Mouse (Mus musculus) ES-E14 (cell line): ENCODE results near the gene Shank3. TPM values are rescaled to one million over a fixed set of nuclear protein-coding genes. Genes with fewer than 3 reads are reported as not detected.

ENCODE experiments used
- DNase-seq: peaks from one replicate; pipeline ENCODE4 v3.0.0-alpha.2; 2013; ENCODE audit warnings: low read depth, low spot score
- H3K27ac ChIP-seq: 2 replicates; pipeline ENCODE4 v1.5.1; 2012; ENCODE audit warnings: low read depth, mild to moderate bottlenecking, low read length, moderate library complexity, mixed read lengths; ENCODE audit not compliant: poor library complexity, insufficient read depth, severe bottlenecking
- H3K36me3 ChIP-seq: 2 replicates; pipeline ENCODE4 v1.6.1; 2012; ENCODE audit warnings: mild to moderate bottlenecking, low read length, moderate library complexity, mixed read lengths; ENCODE audit not compliant: control insufficient read depth, poor library complexity, insufficient read depth, severe bottlenecking
- H3K4me1 ChIP-seq, 2 experiments: fragments of 150-350 bp in 1 of 2; sonication (generic) in 1 of 2; 2 replicates each; pipeline ENCODE4 v1.6.1; 2012; ENCODE audit warnings: low read length in 2 of 2, mild to moderate bottlenecking in 1 of 2, mixed read lengths in 1 of 2; ENCODE audit not compliant: control insufficient read depth in 2 of 2, insufficient read depth in 2 of 2, poor library complexity in 1 of 2
- H3K4me3 ChIP-seq, 2 experiments: fragments of 150-350 bp in 1 of 2; sonication (generic) in 1 of 2; 2 replicates each; pipeline ENCODE4 v1.5.1; 2012; ENCODE audit warnings: low read length in 2 of 2, low read depth in 1 of 2, mild to moderate bottlenecking in 1 of 2, mixed read lengths in 1 of 2; ENCODE audit not compliant: insufficient read depth in 1 of 2, poor library complexity in 1 of 2, severe bottlenecking in 1 of 2
- H3K9ac ChIP-seq: 2 replicates; pipeline ENCODE4 v1.6.1; 2012; ENCODE audit warnings: low read depth, mild to moderate bottlenecking, low read length, mixed read lengths; ENCODE audit not compliant: poor library complexity, insufficient read depth, severe bottlenecking
- H3K9me3 ChIP-seq: fragments of 150-350 bp; sonication (generic); 2 replicates; pipeline ENCODE4 v1.6.1; 2012; ENCODE audit warnings: low read depth, mild to moderate bottlenecking, low read length; ENCODE audit not compliant: control insufficient read depth, insufficient read depth
- CHD2 ChIP-seq: IDR thresholded peaks from 2 replicates; pipeline ENCODE4 v1.6.1; 2014; ENCODE audit warnings: mild to moderate bottlenecking, low read depth, low read length, inconsistent platforms
- HCFC1 ChIP-seq: IDR thresholded peaks from 2 replicates; pipeline ENCODE4 v1.6.1; 2012; ENCODE audit warnings: low read length, inconsistent platforms, borderline replicate concordance; ENCODE audit not compliant: insufficient read depth
- MAFK ChIP-seq: IDR thresholded peaks from 2 replicates; pipeline ENCODE4 v1.6.1; 2014; ENCODE audit warnings: mild to moderate bottlenecking, low read depth, low read length, inconsistent platforms; ENCODE audit not compliant: insufficient read depth
- ZC3H11A ChIP-seq: IDR thresholded peaks from 2 replicates; pipeline ENCODE4 v1.6.1; 2012; ENCODE audit warnings: low read depth, mild to moderate bottlenecking, inconsistent platforms, low read length, borderline replicate concordance
- ZNF384 ChIP-seq: IDR thresholded peaks from 2 replicates; pipeline ENCODE4 v1.6.1; 2012; ENCODE audit warnings: low read depth, low read length, inconsistent platforms
- in situ Hi-C, 2 experiments: fragments of 600-800 bp; cut with MboI; formaldehyde crosslinking; loops; one replicate each; pipeline ENCODE4 v1.15.1; 2025; ENCODE audit warnings: low sequenced_read_pairs in 2 of 2, inconsistent platforms in 1 of 2; ENCODE audit not compliant: unreplicated experiment in 2 of 2
- total RNA-seq: library from RNA; depleted of rRNA; stranded (reverse); fragments of 300-350 nt; gene quantifications from 2 replicates; pipeline ENCODE4 v1.2.3, GENCODE M21; 2012

Gene Shank3
- total RNA-seq, 1 experiment: 6.7 TPM

DNA sequence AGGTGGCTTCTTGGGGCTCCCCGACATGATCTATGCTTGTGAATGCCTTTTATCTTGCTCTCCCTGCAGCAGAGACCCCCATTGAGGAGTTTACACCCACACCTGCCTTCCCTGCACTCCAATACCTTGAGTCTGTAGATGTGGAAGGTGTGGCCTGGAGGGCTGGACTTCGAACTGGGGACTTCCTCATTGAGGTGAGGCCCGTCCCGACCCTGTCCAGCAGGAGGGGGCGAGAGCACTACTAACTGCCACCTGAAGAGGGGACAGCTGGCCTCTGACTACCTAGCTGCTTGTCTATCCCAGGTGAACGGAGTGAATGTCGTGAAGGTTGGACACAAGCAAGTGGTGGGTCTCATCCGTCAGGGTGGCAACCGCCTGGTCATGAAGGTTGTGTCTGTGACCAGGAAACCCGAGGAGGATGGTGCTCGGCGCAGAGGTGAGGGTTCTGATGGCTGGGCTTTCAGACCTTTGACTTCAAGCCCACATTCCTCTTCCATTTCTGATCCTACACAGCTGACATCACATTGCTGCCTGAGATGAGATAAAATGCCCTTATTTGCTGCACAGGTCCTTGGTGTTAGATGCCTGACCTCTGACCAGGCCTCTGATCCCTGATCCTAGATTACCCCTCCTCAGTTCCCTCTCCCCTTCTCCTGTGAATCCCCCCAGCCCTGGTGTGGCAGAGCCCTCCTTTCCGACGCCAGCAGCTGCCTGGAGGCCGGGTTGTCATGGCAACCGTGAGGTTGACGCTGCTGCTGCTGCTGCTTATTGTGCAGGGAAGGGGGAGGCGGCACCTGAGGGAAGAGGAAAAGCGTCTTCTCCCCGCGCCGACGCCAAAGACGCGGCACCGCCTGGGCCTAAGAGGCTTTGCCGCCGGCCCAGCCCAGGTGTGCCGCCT lies 32.9 kb downstream of the Shank3 start:
- H3K9me3 ChIP-seq: no peaks in the 10 kb centered on the region
- TF ChIP-seq HCFC1 (no peak), ZNF384 (no peak), ZC3H11A (no peak), MAFK (no peak), CHD2 (no peak)
- DNase-seq: peak; percentile 63
- 0 out of 2 replicates have a peak overlapping the region, but pooled peaks have one; percentile 31 for H3K9ac ChIP-seq
- in situ Hi-C loops: no loop called here
- H3K4me3 ChIP-seq: peak overlapping the region; percentile 56
- H3K27ac ChIP-seq: no peak overlapping the region
- H3K36me3 ChIP-seq: peaks cover 3% of the 10 kb centered on the region; the same call in 1 of the 2 replicates
- peaks cover 0 to 5% of the 10 kb centered on the region in 2 experiments; a peak in 1 of 4 replicates for H3K4me1 ChIP-seq

DNA sequence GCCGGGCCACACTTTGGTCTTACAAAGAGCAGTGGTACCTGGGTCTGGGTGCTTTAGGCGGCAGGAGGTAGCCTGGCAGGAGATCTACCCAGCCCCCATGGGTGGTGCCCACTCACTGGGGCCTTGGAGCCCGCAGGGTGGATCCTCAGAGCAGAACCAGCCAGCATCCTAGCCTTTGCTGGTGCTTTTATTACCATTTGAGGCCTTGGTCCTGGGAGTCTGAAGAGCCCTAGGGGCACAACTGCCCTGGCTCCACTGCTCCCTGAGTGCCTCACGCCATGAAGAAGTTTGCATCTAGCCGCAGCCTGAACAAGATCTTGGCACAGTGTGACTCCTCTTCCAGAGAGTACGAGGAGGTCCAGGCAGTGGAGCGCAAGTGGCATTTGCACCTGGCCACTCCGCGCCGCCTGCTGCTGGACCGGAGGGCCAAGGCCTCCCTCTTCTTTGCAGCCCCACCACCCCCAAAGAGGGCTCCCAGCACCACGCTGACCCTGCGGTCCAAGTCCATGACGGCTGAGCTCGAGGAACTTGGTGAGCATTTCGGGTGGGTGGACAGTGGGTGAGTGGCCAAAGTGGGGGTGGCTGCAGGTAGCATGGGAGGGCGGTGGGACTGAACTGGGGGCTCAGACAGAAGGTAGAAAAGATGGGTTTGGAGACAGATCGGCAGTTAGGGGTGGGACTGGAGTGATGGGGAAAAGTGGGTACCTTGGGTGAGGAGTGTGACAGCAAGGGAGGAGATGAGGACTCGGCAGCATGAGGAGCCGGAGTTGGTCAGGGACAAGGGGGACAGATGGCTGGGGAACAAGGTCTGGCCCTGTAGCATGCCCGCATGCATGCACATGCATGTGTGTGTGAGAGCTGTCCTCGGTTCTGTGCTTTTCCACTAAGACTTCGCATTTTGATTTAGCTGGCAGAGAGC lies 33.8 kb downstream of the Shank3 start:
- TF ChIP-seq CHD2: no peak
- TF ChIP-seq MAFK: no peak
- no peak for TF ChIP-seq ZNF384
- TF ChIP-seq ZC3H11A: no peak
- TF ChIP-seq HCFC1: no peak
- H3K9me3 ChIP-seq: no peaks in the 10 kb centered on the region
- H3K27ac ChIP-seq: no peak overlapping the region
- peak overlapping the region; percentile 31; the same call in 1 of the 2 replicates for H3K9ac ChIP-seq
- in situ Hi-C loops: no loop called here
- peak overlapping the region; percentile 56 for H3K4me3 ChIP-seq
- H3K4me1 ChIP-seq: peaks cover 0 to 5% of the 10 kb centered on the region in 2 experiments; a peak in 1 of 4 replicates
- DNase-seq: no peak
- H3K36me3 ChIP-seq: peaks cover 3% of the 10 kb centered on the region; the same call in 1 of the 2 replicates

DNA sequence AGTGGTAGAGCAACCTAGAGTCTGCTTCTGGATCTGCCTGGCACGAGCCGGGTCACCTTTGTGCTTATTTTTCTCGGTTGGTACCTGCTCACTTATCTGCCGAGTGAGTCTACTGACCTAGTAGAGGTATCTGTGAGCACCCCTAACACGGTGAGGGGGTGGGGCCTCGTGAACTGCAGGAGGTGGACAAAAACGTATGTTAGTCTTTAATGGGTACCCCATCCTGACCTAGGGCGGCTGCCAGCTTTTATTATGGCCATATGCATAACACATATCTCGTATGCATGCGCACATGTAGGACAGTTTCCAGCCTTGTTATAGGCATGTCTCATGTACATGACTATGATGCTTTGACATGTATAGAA lies 34.4 kb downstream of the Shank3 start:
- H3K9ac ChIP-seq: no peak overlapping the region
- no peak for TF ChIP-seq MAFK
- TF ChIP-seq CHD2: no peak
- TF ChIP-seq ZNF384: no peak
- TF ChIP-seq HCFC1: no peak
- no peak for TF ChIP-seq ZC3H11A
- no peak overlapping the region for H3K27ac ChIP-seq
- H3K4me3 ChIP-seq: no peak overlapping the region
- in situ Hi-C loops: no loop called here
- H3K4me1 ChIP-seq: peaks cover 0 to 5% of the 10 kb centered on the region in 2 experiments; a peak in 1 of 4 replicates
- H3K9me3 ChIP-seq: no peaks in the 10 kb centered on the region
- no peak for DNase-seq
- H3K36me3 ChIP-seq: peaks cover 4% of the 10 kb centered on the region; the same call in 1 of the 2 replicates

DNA sequence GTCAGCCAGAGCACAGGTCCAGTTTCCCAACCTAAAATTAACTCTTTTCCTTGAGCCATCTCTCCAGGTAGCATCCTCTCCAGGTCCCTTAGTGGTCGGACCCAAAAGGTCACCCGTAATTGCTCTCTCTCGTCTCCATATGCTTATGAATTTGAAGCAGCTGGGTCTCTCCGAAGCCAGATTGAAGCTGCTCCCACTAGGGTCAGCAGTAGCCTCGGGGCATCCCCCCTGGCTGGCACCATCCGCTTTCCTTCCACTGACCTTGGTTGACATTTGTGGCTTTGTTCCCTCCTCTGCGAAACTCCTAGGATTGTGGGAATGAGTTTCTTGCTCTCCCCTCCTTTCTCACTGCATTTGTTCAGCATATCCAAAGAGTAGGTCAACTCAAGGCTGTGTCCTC lies 44.7 kb downstream of the Shank3 start:
- peaks cover 0 to 4% of the 10 kb centered on the region in 2 experiments; a peak in 1 of 4 replicates for H3K4me1 ChIP-seq
- TF ChIP-seq HCFC1 (no peak), ZC3H11A (no peak), MAFK (no peak), ZNF384 (no peak), CHD2 (no peak)
- H3K27ac ChIP-seq: no peak overlapping the region
- H3K9ac ChIP-seq: no peak overlapping the region
- no peaks in the 10 kb centered on the region for H3K9me3 ChIP-seq
- in situ Hi-C loops: no loop called here
- no peak overlapping the region for H3K4me3 ChIP-seq
- 0 out of 2 replicates have a peak, but pooled peaks cover 2% of the 10 kb centered on the region for H3K36me3 ChIP-seq
- no peak for DNase-seq
